Mouse (Mus musculus): ENCODE data around the gene Slx4. TPM values are rescaled to one million over a fixed set of nuclear protein-coding genes. Genes with fewer than 3 reads are reported as not detected.
"Not testable (repeated sequence)": the region's sequence is repeated elsewhere in the genome, so short reads cannot be mapped to it uniquely, and the experiment has no call there.

The Slx4 gene
- 10 to 100 TPM; 39.7 to 54.5 (median 48.5) TPM for total RNA-seq (2022)

DNA sequence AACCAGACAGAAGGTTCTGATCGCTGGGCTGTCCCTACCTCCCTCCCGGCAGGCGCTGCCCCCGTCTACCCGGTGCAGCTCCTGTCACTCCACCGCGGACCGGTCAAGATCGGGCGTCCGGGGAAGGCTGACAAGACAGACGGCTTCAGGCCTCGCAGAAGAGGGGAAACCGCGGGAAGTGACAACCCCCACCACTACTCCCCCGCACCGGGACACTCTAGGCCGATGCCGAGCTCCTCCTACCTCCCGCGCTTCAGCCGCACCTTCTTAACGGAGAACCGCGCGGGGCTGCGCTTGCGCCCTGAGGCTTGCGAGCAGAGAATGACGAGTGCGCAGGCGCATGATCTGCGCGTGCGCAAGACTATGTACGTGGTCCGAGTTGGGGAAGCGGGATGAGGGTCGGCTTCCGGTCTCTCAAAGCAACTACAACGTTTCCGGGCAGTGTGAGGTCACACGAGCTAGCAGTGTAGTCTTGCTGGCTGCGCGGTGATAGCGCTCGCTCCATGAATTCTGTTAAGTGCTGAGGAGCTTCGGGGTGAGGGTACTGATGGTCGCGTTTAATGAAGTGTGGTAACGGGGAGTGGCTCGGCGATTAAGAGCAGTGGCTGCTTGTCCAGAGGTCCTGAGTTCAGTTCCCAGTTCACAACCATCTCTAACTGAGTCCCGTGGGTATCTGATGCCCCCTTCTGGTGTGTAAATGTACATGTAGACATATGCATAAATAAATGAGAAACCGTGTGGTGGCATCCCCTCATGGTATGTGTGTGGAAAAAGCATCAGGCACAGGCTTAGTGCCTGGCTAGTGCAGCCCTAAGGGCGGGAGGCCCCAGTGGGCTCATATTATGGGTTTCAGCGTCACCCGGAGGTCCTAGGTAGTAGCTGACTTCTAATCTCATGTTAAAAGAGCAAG is at the start of gene Slx4:
Slx4 (minus strand) TSS at position 282 of the 910 bp plus-strand sequence.
- DNase-seq (ENCODE audit: low spot score in 2 of 2): peak; percentile 95 to 97

GRCm38 (mm10) chr16:4052601-4053000 is 49.0 kb upstream of the Slx4 start:
- no peak for DNase-seq (ENCODE audit: low spot score in 2 of 2)

GRCm38 (mm10) chr16:4045524-4045923 is 42.0 kb upstream of the Slx4 start:
- DNase-seq (ENCODE audit: low spot score in 2 of 2): peak in 1 of 2 experiments; percentile 15

DNA sequence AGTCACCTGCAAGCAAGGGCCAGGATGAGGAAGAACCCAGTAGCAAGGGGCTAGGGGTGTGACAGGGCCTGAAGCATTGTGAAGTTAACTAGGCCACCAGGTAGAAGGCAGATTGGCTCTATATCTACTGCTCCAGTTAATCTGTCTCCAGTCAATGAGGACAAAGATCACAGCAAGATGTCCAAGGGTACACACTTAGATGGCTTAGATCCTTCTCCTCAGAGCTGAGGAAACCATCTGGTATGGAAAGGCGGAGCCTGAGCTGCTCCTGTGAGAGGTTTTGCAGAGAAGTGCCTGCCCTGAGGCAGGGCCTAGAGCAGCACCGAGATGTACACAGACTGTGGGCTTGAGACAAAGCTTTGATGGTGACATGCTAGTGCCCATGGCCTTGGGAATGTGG is 40.5 kb upstream of the Slx4 start:
- no peak for DNase-seq (ENCODE audit: low spot score in 2 of 2)

GRCm38 (mm10) chr16:4041646-4042045 is 38.1 kb upstream of the Slx4 start:
- DNase-seq (ENCODE audit: low spot score in 2 of 2): no peak

DNA sequence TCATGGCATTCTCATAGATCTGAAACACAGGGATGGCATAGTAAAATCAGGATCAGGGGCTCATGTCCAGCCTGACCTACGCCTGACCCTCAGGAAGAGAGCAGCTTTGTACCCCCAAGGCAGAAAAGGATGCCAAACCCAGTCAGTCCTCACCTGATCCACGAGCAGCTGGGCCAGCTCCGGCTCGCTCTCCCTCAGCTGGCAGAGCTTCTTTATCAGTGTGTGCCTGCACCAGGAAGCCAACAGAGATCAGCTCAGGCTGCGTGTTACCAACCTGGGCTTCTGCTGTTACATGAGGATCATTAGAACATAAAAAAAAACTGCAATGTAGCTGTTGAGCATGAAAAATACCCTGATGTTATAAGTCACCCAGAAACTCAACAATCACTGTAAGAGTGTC is 36.6 kb upstream of the Slx4 start:
- no peak for DNase-seq (ENCODE audit: low spot score in 2 of 2)

GRCm38 (mm10) chr16:4037690-4038089 is 34.1 kb upstream of the Slx4 start:
- no peak for DNase-seq (ENCODE audit: low spot score in 2 of 2)

DNA sequence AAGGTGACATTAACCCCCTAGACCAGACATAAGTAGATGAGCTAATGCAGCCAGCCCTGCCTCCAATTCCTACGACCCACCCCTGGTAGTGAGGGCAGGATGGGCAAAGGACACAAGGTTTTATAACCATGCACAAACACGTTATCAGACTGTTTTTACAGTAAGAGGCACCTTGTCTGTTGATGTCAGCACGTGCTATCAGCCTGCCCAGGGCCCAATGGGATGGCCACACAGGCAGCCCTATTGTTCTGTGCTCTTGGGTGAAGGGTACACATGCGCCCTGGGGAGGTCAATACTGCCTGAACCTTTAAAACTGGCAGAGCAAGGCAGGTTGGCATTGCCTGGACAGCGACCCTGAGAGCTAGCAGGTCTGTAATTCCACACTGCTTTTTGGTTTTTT is 33.2 kb upstream of the Slx4 start, which contains the start of gene Dnase1:
Dnase1 (plus strand) TSS at position 136 of the 400 bp plus-strand sequence.
- no peak for DNase-seq (ENCODE audit: low spot score in 2 of 2)

GRCm38 (mm10) chr16:4035575-4035974 is 32.0 kb upstream of the Slx4 start:
- DNase-seq (ENCODE audit: low spot score in 2 of 2): no peak

DNA sequence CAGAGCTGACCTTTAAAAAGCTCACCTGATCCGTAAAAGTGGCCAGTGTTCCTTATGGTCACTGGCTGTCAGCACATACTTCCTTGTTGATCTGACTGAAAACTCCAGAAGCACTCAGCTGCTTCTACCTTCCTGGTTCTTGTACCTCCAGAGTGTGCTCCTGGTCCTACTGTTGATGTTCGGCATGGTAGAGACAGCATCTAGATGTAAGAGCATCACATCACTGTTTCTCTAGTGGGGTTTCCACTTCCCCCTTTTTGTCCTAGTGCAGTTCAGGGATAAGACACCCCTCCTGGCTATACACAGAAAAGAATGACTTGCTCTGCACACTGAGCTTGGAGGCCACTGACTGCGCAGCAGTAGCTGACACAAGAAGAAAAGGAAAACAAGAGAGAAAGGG is 30.9 kb upstream of the Slx4 start:
- no peak for DNase-seq (ENCODE audit: low spot score in 2 of 2)

DNA sequence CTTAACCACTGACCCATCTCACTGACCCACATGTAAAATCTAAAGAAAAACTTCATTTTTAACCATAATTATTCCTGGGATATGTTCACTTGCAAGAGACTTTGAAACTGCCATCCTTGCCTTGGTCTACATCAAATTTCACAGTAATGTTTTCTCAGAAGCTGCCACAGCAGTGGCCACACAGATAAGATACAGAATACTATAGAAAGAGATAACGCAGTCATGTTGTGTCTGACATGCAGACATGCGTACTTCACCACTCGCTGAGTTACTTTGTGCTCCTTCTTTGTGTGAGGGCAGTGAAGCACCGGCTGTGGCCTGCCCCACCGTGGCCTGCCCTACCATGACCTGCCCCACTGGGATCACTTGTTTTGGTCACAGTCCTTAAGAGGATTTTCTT is 30.4 kb upstream of the Slx4 start:
- no peak for DNase-seq (ENCODE audit: low spot score in 2 of 2)

- DNase-seq (ENCODE audit: low spot score in 2 of 2): no peak
Observed at GRCm38 (mm10) chr16:4032341-4032748, 28.8 kb upstream of the Slx4 start.

GRCm38 (mm10) chr16:4031441-4032274 is 28.1 kb upstream of the Slx4 start:
- no peak for DNase-seq (ENCODE audit: low spot score in 2 of 2)

- no peak for DNase-seq (ENCODE audit: low spot score in 2 of 2)
Observed at GRCm38 (mm10) chr16:4030501-4030900, 26.9 kb upstream of the Slx4 start.

DNA sequence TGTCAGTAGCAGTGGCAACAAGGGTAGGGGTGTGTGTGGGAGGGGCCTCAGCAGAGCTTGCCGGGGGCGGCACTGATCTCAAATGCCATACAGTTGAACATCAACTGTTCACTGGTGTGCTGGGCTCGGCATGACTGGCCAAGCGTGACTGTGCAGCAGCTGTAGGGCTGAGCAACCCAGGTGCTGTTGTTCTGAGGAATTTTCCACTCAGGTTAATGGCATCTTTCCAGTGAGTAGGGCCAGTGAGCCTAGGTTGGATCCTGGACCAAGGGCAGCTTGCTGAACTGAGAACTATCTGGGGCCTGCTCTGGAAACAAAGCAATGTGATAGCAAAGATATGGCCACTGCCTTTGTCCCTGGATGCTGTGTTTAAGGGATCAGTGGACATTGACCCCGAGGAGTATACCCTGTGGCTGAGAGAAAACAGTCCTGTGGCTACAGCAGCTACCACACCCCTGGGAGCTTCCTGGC is 25.8 kb upstream of the Slx4 start:
- no peak for DNase-seq (ENCODE audit: low spot score in 2 of 2)

DNA sequence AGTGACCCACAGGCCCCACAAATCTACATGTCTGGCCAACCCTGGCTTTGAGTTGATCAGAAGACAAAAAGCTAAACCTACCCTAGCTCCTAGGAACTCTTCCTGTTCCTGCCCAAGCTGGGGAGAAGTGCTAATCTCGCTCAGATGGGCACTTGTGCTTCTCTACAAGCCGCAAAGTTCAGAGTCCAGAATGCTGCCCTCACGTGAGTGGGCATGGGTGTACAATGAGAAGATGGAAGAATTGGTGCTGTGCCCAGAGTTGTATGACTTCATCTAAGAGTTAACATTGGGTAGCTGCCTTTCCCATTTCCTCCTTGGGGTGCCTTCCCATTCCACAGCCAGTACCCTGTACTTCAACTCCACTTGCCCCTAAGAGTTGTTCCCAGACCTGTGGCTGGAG is 23.6 kb upstream of the Slx4 start:
- no peak for DNase-seq (ENCODE audit: low spot score in 2 of 2)

- no peak for DNase-seq (ENCODE audit: low spot score in 2 of 2)
Observed at GRCm38 (mm10) chr16:4026672-4027071, 23.1 kb upstream of the Slx4 start.

- DNase-seq (ENCODE audit: low spot score in 2 of 2): no peak
Observed at GRCm38 (mm10) chr16:4022719-4023118, 19.1 kb upstream of the Slx4 start.

- no peak for DNase-seq (ENCODE audit: low spot score in 2 of 2)
Observed at GRCm38 (mm10) chr16:4021241-4021640, 17.7 kb upstream of the Slx4 start.

GRCm38 (mm10) chr16:4017466-4017865 is 13.9 kb upstream of the Slx4 start:
- DNase-seq (ENCODE audit: low spot score in 2 of 2): not testable (repeated sequence)

DNA sequence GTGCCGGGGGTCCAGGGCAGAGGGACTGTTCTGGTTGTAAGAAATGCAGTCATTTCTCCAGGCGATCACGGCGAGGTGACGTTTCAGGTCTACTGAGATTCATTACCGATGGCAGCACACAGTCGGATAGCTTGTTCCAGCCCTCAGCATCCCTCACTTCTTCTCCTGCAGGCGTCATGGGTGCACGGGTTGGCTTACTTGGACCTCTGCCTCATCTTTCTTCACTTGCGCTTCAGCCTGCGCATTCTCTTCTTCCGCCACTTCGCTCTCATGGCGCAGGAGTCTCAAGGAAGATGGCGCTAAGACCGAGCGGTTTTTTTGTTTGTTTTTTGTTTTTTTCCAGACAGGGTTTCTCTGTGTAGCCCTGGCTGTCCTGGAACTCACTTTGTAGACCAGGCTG is 13.2 kb upstream of the Slx4 start:
- DNase-seq (ENCODE audit: low spot score in 2 of 2): not testable (repeated sequence)

GRCm38 (mm10) chr16:4014040-4014668 is 10.6 kb upstream of the Slx4 start:
- DNase-seq (ENCODE audit: low spot score in 2 of 2): no peak
